Mouse (Mus musculus): Measurements from ENCODE around the gene Calr4.

The Calr4 gene

GRCm38 (mm10) chr4:109222001-109222400 is 12.3 kb upstream of the Calr4 start:
- no peak for TF ChIP-seq GATA4 (IDR thresholded peaks at IDR 0.05; ENCODE audit: insufficient replicate concordance, low read length)

DNA sequence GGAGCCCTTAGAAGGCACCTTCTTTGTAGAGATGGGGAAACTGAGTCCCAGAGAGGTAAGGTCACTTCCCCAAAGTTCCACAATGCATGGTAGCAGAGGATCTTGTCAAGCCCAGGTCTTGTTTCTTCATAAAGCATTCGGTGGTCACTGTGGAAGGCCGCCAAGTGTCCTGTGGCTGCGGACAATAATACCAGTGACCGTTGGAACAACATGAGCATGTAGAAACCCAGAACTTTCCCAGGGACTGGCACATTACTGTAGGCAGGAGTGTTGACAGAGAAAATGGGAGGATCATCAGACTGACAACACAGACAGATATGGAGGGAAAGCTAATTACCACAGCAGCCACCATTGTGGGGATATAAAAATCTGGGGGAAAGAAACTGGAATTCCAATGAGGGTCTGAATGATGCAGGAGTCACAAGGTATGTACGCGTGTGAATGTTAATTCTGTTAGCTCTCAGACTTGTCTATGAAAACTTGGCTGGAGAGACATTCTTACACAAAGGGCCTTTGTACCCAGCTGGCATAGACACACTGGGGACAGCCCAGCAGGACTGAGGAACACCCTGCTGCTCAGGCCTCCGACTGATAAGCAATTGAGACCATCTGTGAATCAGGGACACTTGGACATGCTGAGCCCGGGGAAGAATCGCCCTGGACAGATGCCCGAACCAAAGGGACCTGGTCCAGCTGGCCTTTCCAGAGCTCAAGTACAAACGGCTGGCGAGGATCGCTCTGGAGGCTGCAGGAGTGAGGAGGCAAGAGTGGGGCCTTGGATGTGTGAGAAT is 9.3 kb upstream of the Calr4 start:
- no peak for TF ChIP-seq GATA4 (IDR thresholded peaks at IDR 0.05; ENCODE audit: insufficient replicate concordance, low read length)

- no peak for TF ChIP-seq GATA4 (IDR thresholded peaks at IDR 0.05; ENCODE audit: insufficient replicate concordance, low read length)
Measured at GRCm38 (mm10) chr4:109225606-109226005, 8.7 kb upstream of the Calr4 start.

DNA sequence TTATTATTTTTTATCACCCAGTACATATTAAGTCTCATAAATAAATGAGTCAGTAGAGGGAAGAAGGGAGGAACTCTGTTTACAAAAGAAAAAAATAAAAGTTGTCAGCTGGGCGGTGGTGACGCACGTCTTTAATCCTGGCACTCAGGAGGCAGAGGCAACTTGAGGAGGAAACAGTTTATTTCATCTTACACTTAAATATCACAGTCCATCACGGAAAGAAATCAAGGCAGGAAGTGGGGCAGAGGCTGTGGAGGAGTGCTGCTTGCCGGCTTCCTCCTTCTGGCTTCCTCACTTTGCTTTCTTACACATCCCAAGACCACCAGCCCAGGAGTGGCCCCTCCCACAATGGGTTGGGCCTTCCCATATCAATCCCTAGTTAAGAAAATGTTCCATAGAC is 8.2 kb upstream of the Calr4 start:
- no peak for TF ChIP-seq GATA4 (IDR thresholded peaks at IDR 0.05; ENCODE audit: insufficient replicate concordance, low read length)

GRCm38 (mm10) chr4:109229766-109230279 is 4.5 kb upstream of the Calr4 start:
- TF ChIP-seq GATA4 (IDR thresholded peaks at IDR 0.05; ENCODE audit: insufficient replicate concordance, low read length), result no peak

GRCm38 (mm10) chr4:109234806-109235350 is 593 bp downstream of the Calr4 start:
- no peak for TF ChIP-seq GATA4 (IDR thresholded peaks at IDR 0.05; ENCODE audit: insufficient replicate concordance, low read length)

DNA sequence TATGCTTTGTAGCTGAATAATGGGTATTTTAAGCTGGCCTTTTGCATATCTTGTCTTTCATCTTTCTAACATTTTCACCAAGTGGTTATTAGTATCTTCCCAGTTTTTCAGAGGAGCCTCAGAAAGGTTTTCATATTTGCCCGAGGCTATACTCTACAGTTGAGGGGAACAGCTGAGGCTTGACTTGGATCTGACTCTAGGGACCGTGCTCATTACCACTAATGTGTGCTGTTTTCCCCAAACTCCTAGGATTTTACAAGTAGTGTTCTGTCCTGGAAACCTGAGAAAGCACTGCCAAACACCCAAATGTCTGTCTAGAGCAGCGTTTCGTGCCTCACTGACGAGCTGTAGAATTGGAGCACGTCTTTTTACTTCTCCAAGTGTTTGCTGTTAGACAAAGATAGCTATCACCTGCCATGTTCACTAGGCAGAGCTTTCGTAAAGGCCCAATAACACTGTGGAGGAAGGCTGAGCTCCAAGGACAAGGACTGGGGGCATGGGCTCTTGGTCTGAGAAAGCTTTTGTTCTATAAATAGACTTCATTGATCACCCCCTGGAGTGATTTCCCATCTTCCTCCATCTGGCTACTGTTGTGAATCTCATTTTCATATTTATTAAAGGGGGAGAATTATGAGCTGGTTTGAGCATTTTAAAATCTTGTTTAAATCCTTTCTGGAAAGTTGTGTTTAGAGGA is 2.0 kb downstream of the Calr4 start:
- no peak for TF ChIP-seq GATA4 (IDR thresholded peaks at IDR 0.05; ENCODE audit: insufficient replicate concordance, low read length)

GRCm38 (mm10) chr4:109238428-109239268 is 4.4 kb downstream of the Calr4 start:
- no peak for TF ChIP-seq GATA4 (IDR thresholded peaks at IDR 0.05; ENCODE audit: insufficient replicate concordance, low read length)

GRCm38 (mm10) chr4:109241221-109241620 is 6.9 kb downstream of the Calr4 start:
- no peak for TF ChIP-seq GATA4 (IDR thresholded peaks at IDR 0.05; ENCODE audit: insufficient replicate concordance, low read length)

- TF ChIP-seq GATA4 (IDR thresholded peaks at IDR 0.05; ENCODE audit: insufficient replicate concordance, low read length), result no peak
Measured at GRCm38 (mm10) chr4:109241934-109242333, 7.6 kb downstream of the Calr4 start.

GRCm38 (mm10) chr4:109244506-109244905 is 10.2 kb downstream of the Calr4 start:
- no peak for TF ChIP-seq GATA4 (IDR thresholded peaks at IDR 0.05; ENCODE audit: insufficient replicate concordance, low read length)

- no peak for TF ChIP-seq GATA4 (IDR thresholded peaks at IDR 0.05; ENCODE audit: insufficient replicate concordance, low read length)
Measured at GRCm38 (mm10) chr4:109245016-109245620, 10.8 kb downstream of the Calr4 start.

GRCm38 (mm10) chr4:109251605-109252004 is 17.3 kb downstream of the Calr4 start:
- TF ChIP-seq GATA4 (IDR thresholded peaks at IDR 0.05; ENCODE audit: insufficient replicate concordance, low read length), result no peak

- no peak for TF ChIP-seq GATA4 (IDR thresholded peaks at IDR 0.05; ENCODE audit: insufficient replicate concordance, low read length)
Measured at GRCm38 (mm10) chr4:109252199-109252598, 17.9 kb downstream of the Calr4 start.
